Comparison of ENCODE assay signal across 8 mouse cellular contexts in the genomic region with DNA sequence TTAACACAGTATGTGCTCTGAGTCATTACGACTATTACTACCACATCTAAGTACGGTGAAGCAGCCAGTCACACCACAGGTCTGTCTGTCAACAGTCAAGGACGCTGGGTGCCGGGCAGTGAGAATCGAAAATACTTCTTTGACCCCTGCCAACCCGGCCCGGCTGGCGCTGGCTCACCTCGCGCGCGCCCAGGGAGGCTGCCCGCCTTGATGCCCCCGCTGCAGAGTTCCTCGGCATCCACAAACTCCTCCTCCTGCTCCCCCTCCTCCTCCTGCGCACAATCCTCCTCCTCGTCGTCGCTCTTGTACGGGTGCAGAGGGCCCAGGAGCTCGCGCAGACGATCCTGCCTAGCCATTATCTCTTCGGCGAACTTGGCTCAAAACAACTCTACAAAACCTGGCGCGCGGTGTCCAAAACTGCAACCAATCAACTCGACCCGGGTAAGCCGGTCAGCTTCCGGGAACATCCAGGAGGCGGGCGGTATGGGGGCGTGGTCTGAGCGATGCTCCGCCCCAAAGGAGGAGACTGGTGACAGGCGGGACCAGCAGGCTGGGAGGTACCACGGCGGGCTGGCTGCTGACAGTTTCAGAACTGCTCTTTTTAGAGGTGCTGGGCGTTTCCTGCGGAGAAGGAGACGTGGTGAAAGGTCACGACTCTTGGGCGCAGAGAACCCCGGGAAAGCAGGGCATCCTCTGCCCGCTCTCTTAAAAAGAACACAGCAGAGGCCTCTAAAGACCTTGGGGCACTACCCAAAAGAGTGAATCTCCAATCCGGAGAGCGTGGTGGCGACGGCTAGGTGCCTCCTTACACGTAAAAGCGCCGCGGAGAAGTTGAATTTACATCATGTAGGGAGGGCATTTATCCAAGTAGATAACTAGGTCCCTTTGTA. TPM values are rescaled to one million over a fixed set of nuclear protein-coding genes. Genes with fewer than 3 reads are reported as not detected.
DNase-seq lines count a peak whose midpoint lies in the region; ATAC-seq lines count a peak whose summit lies in the region.

TSS of gene Helb (minus strand) at position 481 of the 890 bp plus-strand sequence.

- H3K36me3 ChIP-seq in hindbrain, embryonic 16.5 days (ENCODE audit: control insufficient read depth, insufficient read depth, low read length), result no peaks in the 10 kb centered on the region
- peaks cover 12% of the 10 kb centered on the region; the same call in 1 of the 2 replicates for H3K36me3 ChIP-seq in macrophage (ENCODE audit: inconsistent target)

- peaks cover 2% of the 10 kb centered on the region; the same call in 1 of the 2 replicates for H3K4me1 ChIP-seq in hindbrain, embryonic 16.5 days (ENCODE audit: control insufficient read depth, insufficient read depth, low read depth, low read length)

- H3K9ac ChIP-seq in hindbrain, embryonic 16.5 days (ENCODE audit: low read depth, low read length), result peak within 1 kb of the TSS; percentile 54

- H3K4me3 ChIP-seq in hindbrain, embryonic 16.5 days (ENCODE audit: low read length), result peak within 1 kb of the TSS; percentile 70
- H3K4me3 ChIP-seq in macrophage (ENCODE audit: inconsistent target), result peak within 1 kb of the TSS; percentile 66

- peak within 1 kb of the TSS; percentile 91 for H3K4me2 ChIP-seq in hindbrain, embryonic 16.5 days (ENCODE audit: low read length)

- peak; percentile 92 for DNase-seq in WW6 (ENCODE audit: low read depth, low spot score)
- peak; percentile 94 to 96 for DNase-seq in cerebellum, postnatal 4 days (ENCODE audit: low spot score in 2 of 2)
- DNase-seq in gastrocnemius, adult 18-20 months (ENCODE audit: low spot score), result peak; percentile 99
- DNase-seq in left cerebral cortex, adult 18-20 months (ENCODE audit: low spot score in 2 of 2), result peak; percentile 95
- DNase-seq in right cerebral cortex, adult 18-20 months, result peak; percentile 95
- DNase-seq in urinary bladder, postnatal 10 days (ENCODE audit: low spot score), result peak; percentile 85

- under 1% methylated on average over 54 of the region's 55 CpGs for WGBS in hindbrain, embryonic 16.5 days
- WGBS in macrophage (ENCODE audit: missing documents), result 2% methylated on average over 50 of the region's 55 CpGs

- no peak within 1 kb of the TSS for H3K27ac ChIP-seq in hindbrain, embryonic 16.5 days (ENCODE audit: low read depth, low read length)
- peak within 1 kb of the TSS; percentile 83 for H3K27ac ChIP-seq in macrophage

- no peaks in the 10 kb centered on the region for H3K27me3 ChIP-seq in hindbrain, embryonic 16.5 days (replicated peaks; ENCODE audit: control insufficient read depth, insufficient read depth, low read length)

- peaks cover 25% of the 10 kb centered on the region for H3K79me2 ChIP-seq in macrophage (ENCODE audit: inconsistent target)

- H3K9me3 ChIP-seq in hindbrain, embryonic 16.5 days (ENCODE audit: control insufficient read depth, low read length), result no peaks in the 10 kb centered on the region

- peak; percentile 100 for ATAC-seq in hindbrain, embryonic 16.5 days

RNA-seq across cellular contexts. Expression of gene Helb, which starts in this region (rescaled TPM):
- total RNA-seq in gastrocnemius, adult 18-20 months (2021), result 1 to 10 TPM; 5.0 to 6.8 TPM
- 1.9 and 2.8 TPM in 2 replicates for polyA plus RNA-seq in hindbrain, embryonic 16.5 days (2015; fragmentation: Nextera tagmentation; extraction: Ambion mirVana)
- total RNA-seq in left cerebral cortex, adult 18-20 months (2021), result 1 to 10 TPM; 2.7 to 3.0 TPM
- 10 to 100 TPM in 18 of 26 experiments, 1 to 10 TPM in 8; 4.0 to 47.5 (median 19.6) TPM for total RNA-seq in macrophage (2018; cell fraction: chromatin; rRNA removed)
- 10 to 100 TPM in 14 of 26 experiments, 1 to 10 TPM in 12; 4.6 to 17.7 (median 10.3) TPM for total RNA-seq in macrophage (2018; cell fraction: cytosol; rRNA removed)
- 10 to 100 TPM in 16 of 26 experiments, 1 to 10 TPM in 10; 5.0 to 41.1 (median 16.6) TPM for total RNA-seq in macrophage (2018; cell fraction: nucleus; rRNA removed)
- 15.0 to 20.3 TPM (median 16.5 TPM) in 3 replicates for polyA plus RNA-seq in macrophage (2018)
